Mouse (Mus musculus) CH12.LX (cell line): Measurements from ENCODE around the gene Polr1b. TPM values are rescaled to one million over a fixed set of nuclear protein-coding genes. Genes with fewer than 3 reads are reported as not detected.

Experiments
- DNase-seq: peaks from one replicate; pipeline ENCODE4 v3.0.0-alpha.2; 2013; ENCODE audit errors: extremely low read depth
- H3K27ac ChIP-seq: 2 replicates; pipeline ENCODE4 v1.5.1; 2012; ENCODE audit warnings: low read depth, mild to moderate bottlenecking, control low read depth, moderate library complexity; ENCODE audit not compliant: insufficient read depth
- H3K27me3 ChIP-seq: replicated peaks from 2 replicates; pipeline ENCODE3; 2012; ENCODE audit warnings: inconsistent platforms
- H3K36me3 ChIP-seq, 2 experiments: replicated peaks in 1 of 2; 2 replicates each; pipeline versions ENCODE3 to v1.6.1; 2012; ENCODE audit warnings: inconsistent platforms in 1 of 2, low read length in 1 of 2, mild to moderate bottlenecking in 1 of 2, mixed read lengths in 1 of 2, moderate library complexity in 1 of 2; ENCODE audit not compliant: control insufficient read depth in 1 of 2, insufficient read depth in 1 of 2
- H3K4me1 ChIP-seq, 2 experiments: 2 replicates each; pipeline ENCODE4 v1.6.1; 2012; ENCODE audit warnings: inconsistent platforms in 1 of 2, moderate library complexity in 1 of 2; ENCODE audit not compliant: insufficient read depth in 2 of 2, control insufficient read depth in 1 of 2
- H3K4me2 ChIP-seq: 2 replicates; pipeline ENCODE4 v1.6.1; 2012; ENCODE audit warnings: low read depth, mild to moderate bottlenecking, control low read depth; ENCODE audit not compliant: poor library complexity, insufficient read depth, severe bottlenecking
- H3K4me3 ChIP-seq, 3 experiments: fragments of 150-350 bp in 1 of 3; sonication (generic) in 1 of 3; replicated peaks in 1 of 3; 2 replicates each; pipeline versions ENCODE3 to v1.5.1; 2011 to 2012; ENCODE audit warnings: low read depth in 2 of 3, low read length in 2 of 3, mild to moderate bottlenecking in 2 of 3, moderate library complexity in 2 of 3, control low read depth in 1 of 3, improper control_type of control experiment in 1 of 3, inconsistent platforms in 1 of 3, mixed read lengths in 1 of 3; ENCODE audit not compliant: poor library complexity in 1 of 3
- H3K79me2 ChIP-seq: replicated peaks from 2 replicates; pipeline ENCODE4 v1.6.1; 2012; ENCODE audit warnings: mild to moderate bottlenecking, moderate library complexity; ENCODE audit not compliant: control insufficient read depth, poor library complexity, insufficient read depth, severe bottlenecking; ENCODE audit errors: extremely low read depth
- H3K9ac ChIP-seq: 2 replicates; pipeline ENCODE4 v1.6.1; 2012; ENCODE audit warnings: low read depth, mild to moderate bottlenecking, control low read depth, moderate library complexity; ENCODE audit not compliant: insufficient read depth
- H3K9me3 ChIP-seq: replicated peaks from 2 replicates; pipeline ENCODE3; 2012; ENCODE audit warnings: low read length, inconsistent platforms, mixed read lengths
- BHLHE40 ChIP-seq: IDR thresholded peaks from 2 replicates; pipeline ENCODE4 v1.6.1; 2011; ENCODE audit warnings: mild to moderate bottlenecking, low read depth, low read length, improper control_type of control experiment
- CHD2 ChIP-seq: IDR thresholded peaks from 2 replicates; pipeline ENCODE4 v1.6.1; 2011; ENCODE audit warnings: low read length, improper control_type of control experiment
- CTCF ChIP-seq, 2 experiments: IDR thresholded peaks in 1 of 2; conservative IDR thresholded peaks in 1 of 2; 2 replicates each; pipeline ENCODE4 v1.5.1; 2011 to 2012; ENCODE audit warnings: low read depth in 2 of 2, low read length in 2 of 2, improper control_type of control experiment in 1 of 2, inconsistent platforms in 1 of 2, mild to moderate bottlenecking in 1 of 2, moderate library complexity in 1 of 2
- E2F4 ChIP-seq: IDR thresholded peaks from 2 replicates; pipeline ENCODE4 v1.6.1; 2011; ENCODE audit warnings: low read depth, low read length, improper control_type of control experiment; ENCODE audit not compliant: insufficient replicate concordance
- ELF1 ChIP-seq: IDR thresholded peaks from 2 replicates; pipeline ENCODE4 v1.6.1; 2014; ENCODE audit warnings: low read depth, mild to moderate bottlenecking, inconsistent platforms, low read length, improper control_type of control experiment
- ETS1 ChIP-seq: conservative IDR thresholded peaks from 2 replicates; pipeline ENCODE4 v1.6.1; 2012; ENCODE audit warnings: low read depth, mild to moderate bottlenecking, inconsistent platforms, low read length, improper control_type of control experiment, moderate library complexity
- GABPA ChIP-seq: IDR thresholded peaks from 2 replicates; pipeline ENCODE4 v1.6.1; 2012; ENCODE audit warnings: low read depth, low read length, improper control_type of control experiment, inconsistent platforms; ENCODE audit not compliant: insufficient replicate concordance
- JUND ChIP-seq: conservative IDR thresholded peaks from 2 replicates; pipeline ENCODE4 v1.6.1; 2011; ENCODE audit warnings: low read depth, low read length, improper control_type of control experiment
- KAT2A ChIP-seq: IDR thresholded peaks from 2 replicates; pipeline ENCODE4 v1.6.1; 2012; ENCODE audit warnings: low read length, improper control_type of control experiment, inconsistent platforms; ENCODE audit not compliant: insufficient replicate concordance
- MAFK ChIP-seq: IDR thresholded peaks from 2 replicates; pipeline ENCODE4 v1.6.1; 2011; ENCODE audit warnings: low read length, improper control_type of control experiment; ENCODE audit not compliant: insufficient replicate concordance
- MAZ ChIP-seq: IDR thresholded peaks from 2 replicates; pipeline ENCODE4 v1.6.1; 2012; ENCODE audit warnings: low read depth, mild to moderate bottlenecking, inconsistent platforms, low read length, improper control_type of control experiment, moderate library complexity
- MXI1 ChIP-seq: IDR thresholded peaks from 2 replicates; pipeline ENCODE4 v1.6.1; 2011; ENCODE audit warnings: mild to moderate bottlenecking, low read depth, low read length, improper control_type of control experiment
- NRF1 ChIP-seq: IDR thresholded peaks from 2 replicates; pipeline ENCODE4 v1.6.1; 2014; ENCODE audit warnings: low read depth, mild to moderate bottlenecking, inconsistent platforms, low read length, improper control_type of control experiment, moderate library complexity
- POLR2A ChIP-seq: IDR thresholded peaks from 2 replicates; pipeline ENCODE4 v1.6.1; 2011; ENCODE audit warnings: low read depth, mild to moderate bottlenecking, improper control_type of control experiment, low read length
- POLR2AphosphoS2 ChIP-seq: IDR thresholded peaks from 2 replicates; pipeline ENCODE4 v1.6.1; 2011; ENCODE audit warnings: low read depth, low read length, improper control_type of control experiment
- RAD21 ChIP-seq: IDR thresholded peaks from 2 replicates; pipeline ENCODE4 v1.6.1; 2011; ENCODE audit warnings: low read depth, mild to moderate bottlenecking, low read length, improper control_type of control experiment, moderate library complexity
- SMC3 ChIP-seq: IDR thresholded peaks from 2 replicates; pipeline ENCODE4 v1.6.1; 2011; ENCODE audit warnings: low read depth, low read length, improper control_type of control experiment
- TCF12 ChIP-seq: IDR thresholded peaks from 2 replicates; pipeline ENCODE4 v1.6.1; 2014; ENCODE audit warnings: low read depth, mild to moderate bottlenecking, inconsistent platforms, low read length, improper control_type of control experiment
- UBTF ChIP-seq: IDR thresholded peaks from 2 replicates; pipeline ENCODE4 v1.6.1; 2012; ENCODE audit warnings: low read depth, mild to moderate bottlenecking, inconsistent platforms, low read length, improper control_type of control experiment, moderate library complexity
- USF1 ChIP-seq: IDR thresholded peaks from 2 replicates; pipeline ENCODE4 v1.6.1; 2014; ENCODE audit warnings: low read depth, mild to moderate bottlenecking, inconsistent platforms, low read length, improper control_type of control experiment
- USF2 ChIP-seq: conservative IDR thresholded peaks from 2 replicates; pipeline ENCODE4 v1.6.1; 2011; ENCODE audit warnings: low read depth, low read length, improper control_type of control experiment
- ZC3H11A ChIP-seq: IDR thresholded peaks from 2 replicates; pipeline ENCODE4 v1.6.1; 2012; ENCODE audit warnings: low read depth, mild to moderate bottlenecking, inconsistent platforms, low read length, improper control_type of control experiment
- ZMIZ1 ChIP-seq: IDR thresholded peaks from 2 replicates; pipeline ENCODE4 v1.6.1; 2012; ENCODE audit warnings: low read depth, mild to moderate bottlenecking, inconsistent platforms, low read length, improper control_type of control experiment
- dilution Hi-C: fragments of 300-500 bp; cut with MboI; formaldehyde crosslinking; loops from 2 replicates; pipeline ENCODE4 v1.14.3; 2020; ENCODE audit warnings: low sequenced_read_pairs; ENCODE audit not compliant: extremely low pct_unique_long_range_greater_than_20kb, extremely low pct_ligation_motif_present
- in situ Hi-C: fragments of 300-500 bp; cut with MboI; formaldehyde crosslinking; loops from 3 replicates; pipeline ENCODE4 v1.14.3; 2019; ENCODE audit warnings: low sequenced_read_pairs, low pct_ligation_motif_present, low pct_unique_long_range_greater_than_20kb, mixed read lengths
- polyA plus RNA-seq: library from polyadenylated mRNA; unstranded; fragments of >175 nt; gene quantifications from 2 replicates; pipeline ENCODE4 v1.2.1, GENCODE M21; 2012; ENCODE audit warnings: low read depth; ENCODE audit not compliant: insufficient read length
- total RNA-seq, 2 experiments: library from RNA; depleted of rRNA; stranded (reverse); fragments of 300-350 nt in 1 of 2; fragments of >200 nt in 1 of 2; gene quantifications; 2 replicates each; pipeline ENCODE4 v1.2.3; 2012 to 2014

Polr1b gene
- total and polyA plus RNA-seq, 3 experiments, result 68.0 to 83.1 (median 70.5) TPM

DNA sequence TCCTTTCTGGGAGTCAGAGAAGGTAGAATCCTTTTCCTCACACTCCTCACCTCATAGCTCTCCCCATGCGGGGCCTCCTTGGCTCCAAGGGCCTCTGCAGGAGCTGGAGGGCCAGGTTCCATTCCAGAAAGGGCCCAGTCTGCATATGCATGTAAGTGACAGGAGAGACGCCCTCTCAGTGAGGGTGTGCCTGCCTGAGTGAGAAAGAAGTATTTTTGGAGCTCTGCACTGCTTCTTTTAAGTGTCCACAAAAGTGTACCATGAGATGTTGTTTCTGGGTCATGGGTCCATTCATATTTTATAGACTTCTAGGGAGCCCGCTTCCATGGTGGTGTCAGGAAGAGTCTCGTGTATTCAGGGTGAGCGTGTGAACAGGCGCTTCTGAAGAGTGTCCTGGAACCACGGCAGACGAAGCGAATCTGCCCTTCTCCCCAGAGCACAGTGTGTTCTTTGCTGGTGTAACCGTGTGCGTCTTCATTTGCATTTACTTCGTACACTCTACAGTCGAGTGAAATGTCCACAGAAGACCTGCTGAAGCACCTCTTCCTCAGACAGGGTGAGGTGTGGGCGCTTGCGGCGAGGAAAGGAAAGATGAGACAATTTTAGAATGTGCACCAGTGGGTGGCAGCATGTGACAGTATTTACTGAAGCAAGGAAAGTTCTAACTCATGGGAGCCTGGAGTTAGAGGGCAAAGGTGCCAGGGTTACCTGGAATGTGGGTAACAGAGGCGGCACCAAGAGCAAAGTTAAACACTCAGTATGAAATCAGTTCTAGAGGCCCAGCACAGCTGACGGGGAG lies 6.7 kb upstream of the Polr1b start:
- no peak overlapping the region for H3K4me3 ChIP-seq
- DNase-seq, result no peak
- H3K27ac ChIP-seq, result no peak overlapping the region
- H3K36me3 ChIP-seq, result peaks cover 0 to 24% of the 10 kb centered on the region in 2 experiments
- dilution Hi-C loops, result no loop called here
- TF ChIP-seq USF1, result no peak
- TF ChIP-seq CTCF (conservative IDR thresholded peaks at IDR 0.05 in 1 of 2, IDR thresholded peaks at IDR 0.05 in 1 of 2; ENCODE audit: low read depth in 2 of 2, low read length in 2 of 2), result peak in 1 of 2 experiments; percentile 34; a peak in 2 of 4 replicates
- no peak for TF ChIP-seq TCF12
- no peak for TF ChIP-seq MAFK
- TF ChIP-seq SMC3, result peak; percentile 16; the same call in 1 of the 2 replicates
- peak; percentile 31 for TF ChIP-seq RAD21
- no peak for TF ChIP-seq ZC3H11A
- TF ChIP-seq MXI1, result no peak
- H3K9me3 ChIP-seq, result no peaks in the 10 kb centered on the region
- no peak overlapping the region for H3K4me2 ChIP-seq
- H3K27me3 ChIP-seq, result no peaks in the 10 kb centered on the region
- H3K79me2 ChIP-seq, result no peaks in the 10 kb centered on the region
- H3K4me1 ChIP-seq, result peaks cover 2 to 10% of the 10 kb centered on the region in 2 experiments; a peak in 2 of 4 replicates
- H3K9ac ChIP-seq, result no peak overlapping the region
- in situ Hi-C loops, result no loop called here

GRCm38 (mm10) chr2:129112924-129113323 lies 12.1 kb downstream of the Polr1b start:
- H3K27me3 ChIP-seq, result no peaks in the 10 kb centered on the region
- TF ChIP-seq KAT2A, result no peak
- no peak for TF ChIP-seq ZMIZ1
- no peak for TF ChIP-seq CHD2
- TF ChIP-seq, all 38 proteins: peak for 0
- Histone ChIP-seq H3K4me2 (no peak overlapping the region), H3K4me3 (no peak overlapping the region), H3K36me3 (peaks cover 77 to 93% of the 10 kb centered on the region in 2 experiments), H3K9me3 (no peaks in the 10 kb centered on the region), H3K9ac (no peak overlapping the region), H3K27ac (no peak overlapping the region), H3K4me1 (no peaks in the 10 kb centered on the region), H3K79me2 (no peaks in the 10 kb centered on the region; the same call in 1 of the 2 replicates)
- dilution Hi-C loops, result no loop called here
- DNase-seq, result no peak
- in situ Hi-C loops, result no loop called here

DNA sequence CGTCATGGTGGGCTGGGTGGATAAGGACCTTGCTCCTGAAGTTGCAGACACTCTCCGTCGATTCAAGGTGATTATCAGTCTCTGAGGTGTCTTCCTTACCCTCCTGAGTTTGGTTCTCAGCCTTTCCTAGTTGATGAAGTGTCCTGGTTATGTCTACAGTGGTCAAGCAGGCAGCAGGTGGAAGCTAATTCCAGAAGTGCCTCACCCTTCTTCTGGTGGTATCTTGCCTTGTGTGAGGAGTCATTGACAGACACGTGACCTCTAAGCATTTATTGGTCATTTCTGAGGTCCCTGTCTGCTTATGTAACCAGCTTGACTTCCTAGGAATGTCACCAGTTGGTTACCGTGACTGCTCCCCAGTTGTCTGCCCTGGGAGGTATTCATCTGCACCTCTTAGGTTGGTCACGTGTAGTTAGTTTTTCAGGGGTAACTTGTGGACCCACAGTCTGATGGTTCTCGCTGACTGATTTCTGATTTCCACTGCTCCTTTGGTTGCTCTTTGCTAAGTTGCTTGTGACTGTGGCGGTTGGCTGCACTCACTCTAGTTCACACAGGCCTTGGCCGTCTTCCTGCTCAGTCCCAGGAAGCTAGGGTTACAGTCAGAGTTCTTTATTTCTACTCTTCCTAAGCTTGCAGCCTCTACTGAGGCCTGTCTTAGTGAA lies 15.0 kb downstream of the Polr1b start:
- no peaks in the 10 kb centered on the region for H3K27me3 ChIP-seq
- dilution Hi-C loops, result no loop called here
- H3K4me1 ChIP-seq, result no peaks in the 10 kb centered on the region
- H3K36me3 ChIP-seq, result peaks cover 79 to 96% of the 10 kb centered on the region in 2 experiments
- no peaks in the 10 kb centered on the region for H3K9me3 ChIP-seq
- no peak for DNase-seq
- no peak overlapping the region for H3K4me2 ChIP-seq
- in situ Hi-C loops, result no loop called here
- H3K79me2 ChIP-seq, result no peaks in the 10 kb centered on the region; the same call in 1 of the 2 replicates
- H3K27ac ChIP-seq, result no peak overlapping the region
- no peak overlapping the region for H3K9ac ChIP-seq
- no peak overlapping the region for H3K4me3 ChIP-seq
- no peak for TF ChIP-seq UBTF
- TF ChIP-seq USF2, result no peak
- TF ChIP-seq JUND, result no peak
- no peak for TF ChIP-seq MAZ
- TF ChIP-seq GABPA, result no peak
- no peak for TF ChIP-seq BHLHE40
- no peak for TF ChIP-seq CTCF (conservative IDR thresholded peaks at IDR 0.05 in 1 of 2, IDR thresholded peaks at IDR 0.05 in 1 of 2; ENCODE audit: low read depth in 2 of 2, low read length in 2 of 2)
- no peak for TF ChIP-seq POLR2A
- no peak for TF ChIP-seq POLR2AphosphoS2
- TF ChIP-seq TCF12, result no peak
- TF ChIP-seq ELF1, result no peak
- no peak for TF ChIP-seq ZMIZ1
- no peak for TF ChIP-seq E2F4
- no peak for TF ChIP-seq NRF1
- no peak for TF ChIP-seq ETS1
- TF ChIP-seq RAD21, result no peak
